Mouse (Mus musculus) mammary gland, adult 2 months (tissue): Measurements from ENCODE around the gene Klhl13. TPM values are rescaled to one million over a fixed set of nuclear protein-coding genes. Genes with fewer than 3 reads are reported as not detected.

ENCODE experiments used
- polyA plus RNA-seq: library from polyadenylated mRNA; depleted of rRNA; stranded (reverse); fragments of >200 nt; gene quantifications from 2 replicates; pipeline ENCODE4 v1.2.3, GENCODE M21; 2012; ENCODE audit warnings: low replicate concordance; rRNA removed

Klhl13 gene
- 5.1 and 17.0 TPM in 2 replicates for polyA plus RNA-seq

GRCm38 (mm10) chrX:23364514-23365381 is at the start of gene Klhl13:
Gene Klhl13 (minus strand): TSS chrX:23365082.

